19 mouse cellular contexts compared by ENCODE assay signal in the genomic region with DNA sequence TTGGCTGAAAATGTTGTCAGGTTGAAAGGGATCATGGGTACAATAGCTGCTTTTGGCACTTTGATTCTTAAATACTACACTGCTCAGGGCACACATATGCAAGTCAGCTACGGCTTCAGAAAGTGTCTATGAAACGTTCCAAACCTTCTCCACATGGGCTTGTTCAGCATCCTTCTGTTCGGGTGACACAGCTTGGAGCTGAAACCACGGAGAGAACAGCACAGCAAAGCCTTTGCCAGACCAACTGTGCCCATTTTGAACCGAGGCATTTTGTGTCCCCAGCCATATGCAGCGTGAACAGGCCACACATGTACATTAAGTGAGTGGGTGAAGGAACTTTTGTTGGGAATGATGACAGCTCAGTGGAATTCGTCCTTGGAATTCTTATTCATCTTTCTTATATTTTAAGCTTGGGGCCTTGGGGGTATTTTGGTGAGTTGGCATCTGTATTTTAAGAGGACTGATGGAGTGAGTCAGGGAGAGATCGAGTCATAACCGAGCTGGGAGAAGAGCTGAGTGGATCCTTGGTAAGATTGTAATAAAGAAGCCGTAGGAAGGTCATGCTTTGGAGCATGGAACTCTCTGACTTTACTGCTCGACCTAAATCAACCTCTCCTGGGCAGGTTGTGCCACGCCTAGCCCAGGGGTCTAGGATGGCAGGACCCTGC.
A peak's percentile ranks its signal among the peaks of the same experiment; 100 is the strongest.
DNase-seq lines count a peak whose midpoint lies in the region; TF ChIP-seq lines count a peak whose summit lies in the region.
"Had no signal": no experiment of that assay in that cellular context is flagged by ENCODE, and none has a peak within 500 bp of the region (broad histone marks: within the 10 kb centered on the region; RNA-seq: fewer than 3 reads in every experiment).

No protein-coding gene starts in this region.

- H3K4me3 ChIP-seq in embryonic fibroblast, embryonic 13.5 days (ENCODE audit: insufficient read depth, low read length): no peak overlapping the region
- H3K4me3 ChIP-seq: embryonic facial prominence, embryonic 10.5 days; erythroblast, embryonic 14.5 days; hindbrain, embryonic 10.5 days; limb, embryonic 12.5 days; liver, embryonic 13.5 days; lung, embryonic 15.5 days had no signal

- H3K4me1 ChIP-seq in embryonic fibroblast, embryonic 13.5 days (ENCODE audit: control insufficient read depth, insufficient read depth, low read length): peaks cover 7% of the 10 kb centered on the region
- H3K4me1 ChIP-seq: embryonic facial prominence, embryonic 10.5 days; hindbrain, embryonic 10.5 days; limb, embryonic 12.5 days; liver, embryonic 13.5 days; lung, embryonic 15.5 days had no signal

- no peak for TF ChIP-seq CTCF in embryonic fibroblast, embryonic 13.5 days (IDR thresholded peaks at IDR 0.05; ENCODE audit: borderline replicate concordance, insufficient read depth, low read length)

- peak overlapping the region; percentile 92 for H3K27ac ChIP-seq in embryonic fibroblast, embryonic 13.5 days (ENCODE audit: insufficient read depth, low read length)
- H3K27ac ChIP-seq: embryonic facial prominence, embryonic 10.5 days; hindbrain, embryonic 10.5 days; limb, embryonic 12.5 days; liver, embryonic 13.5 days; lung, embryonic 15.5 days; stomach, postnatal 0 days had no signal

- peak; percentile 16 to 19 for DNase-seq in right cerebral cortex, adult 2 months (ENCODE audit: low spot score in 2 of 2)
- no peak for DNase-seq in right cerebral cortex, postnatal 14 days
- peak; percentile 19 to 31 for DNase-seq in layer of hippocampus, postnatal 10 days (ENCODE audit: low spot score in 2 of 2)
- peak; percentile 49 for DNase-seq in telencephalon, adult 2 months (ENCODE audit: low read depth, low spot score)
- DNase-seq in T-cell, adult 2 months (ENCODE audit: low spot score): no peak
- no peak for DNase-seq in urinary bladder, postnatal 36 days (ENCODE audit: low spot score in 2 of 2)
- DNase-seq in gastrocnemius, postnatal 4 days (ENCODE audit: low spot score in 2 of 2): no peak
- DNase-seq: cerebellum, adult 11-12 months; gastrocnemius, postnatal 14 days; kidney, adult 9 months; liver, embryonic 13.5 days; thymus, postnatal 25 days had no signal

- no peak for TF ChIP-seq POLR2A in embryonic fibroblast, embryonic 13.5 days (IDR thresholded peaks at IDR 0.05; ENCODE audit: low read depth, low read length)

Comparison
In these comparisons a context has a peak if more than half of its experiments do, and no peak if none do; other contexts are left out.
1. DNase-seq: peak in right cerebral cortex, adult 2 months (2 of 2), layer of hippocampus, postnatal 10 days (2 of 2) and telencephalon, adult 2 months (single experiment); none in right cerebral cortex, postnatal 14 days (single experiment), T-cell, adult 2 months (single experiment), urinary bladder, postnatal 36 days (0 of 2) and gastrocnemius, postnatal 4 days (0 of 2).